Mouse (Mus musculus) cerebellum, postnatal 14 days (tissue): ENCODE measurements at regions not wholly inside any gene's neighbourhood (a gene's known extent, or its start where the extent isn't known, plus 50 kb on each side); places are given as distances from the start of the nearest gene placed in this dataset.
A peak's percentile ranks its signal among the peaks of the same experiment; 100 is the strongest.

ENCODE experiments used
- DNase-seq, 2 experiments: peaks; one replicate each; pipeline ENCODE4 v3.0.0; 2021; ENCODE audit warnings: mixed read lengths in 2 of 2

- no peak for DNase-seq
These were observed 133.9 kb downstream of the Ndfip2 start for GRCm38 (mm10) chr14:105392079-105392813.

GRCm38 (mm10) chr14:105391430-105391829, 133.1 kb downstream of the Ndfip2 start:
- DNase-seq: no peak

GRCm38 (mm10) chr14:105385119-105385518, 126.7 kb downstream of the Ndfip2 start:
- DNase-seq: no peak

GRCm38 (mm10) chr14:105383382-105383781, 125.0 kb downstream of the Ndfip2 start:
- DNase-seq: no peak

GRCm38 (mm10) chr14:105380101-105380500, 121.7 kb downstream of the Ndfip2 start:
- DNase-seq: no peak

GRCm38 (mm10) chr14:105377770-105378169, 119.4 kb downstream of the Ndfip2 start:
- DNase-seq: no peak

- no peak for DNase-seq
These were observed 118.8 kb downstream of the Ndfip2 start for GRCm38 (mm10) chr14:105377035-105377621.

GRCm38 (mm10) chr14:105369637-105370435, 111.5 kb downstream of the Ndfip2 start:
- no peak for DNase-seq

GRCm38 (mm10) chr14:105360530-105360929, 102.2 kb downstream of the Ndfip2 start:
- DNase-seq: peak; percentile 4 to 6

GRCm38 (mm10) chr14:105359829-105360228, 101.5 kb downstream of the Ndfip2 start:
- no peak for DNase-seq
